Mouse (Mus musculus): ENCODE data around the gene Foxn3.

- TF ChIP-seq POLR2A (IDR thresholded peaks at IDR 0.05; ENCODE audit: control insufficient read depth, extremely low read depth, insufficient read depth, low read length, poor library complexity) (no peak), CTCF (IDR thresholded peaks at IDR 0.05; ENCODE audit: borderline replicate concordance, control insufficient read depth, extremely low read depth, insufficient read depth, low read length, poor library complexity) (no peak)
These were observed 330.0 kb downstream of the Foxn3 start for GRCm38 (mm10) chr12:99233386-99233785.

Measured in thymus, adult 2 months (tissue).